Mouse (Mus musculus) spleen, adult 2 months (tissue): ENCODE data around the gene Ostf1. TPM values are rescaled to one million over a fixed set of nuclear protein-coding genes. Genes with fewer than 3 reads are reported as not detected.

Source experiments
- DNase-seq, 2 experiments: peaks; one replicate each; pipeline versions ENCODE4 v3.0.0 to v3.0.0-alpha.2; 2012 to 2021; ENCODE audit warnings: low spot score in 2 of 2, low read depth in 1 of 2
- H3K27ac ChIP-seq: fragments of 200-500 bp; 2 replicates; pipeline ENCODE4 v1.5.1; 2012; ENCODE audit warnings: low read length, inconsistent platforms; ENCODE audit not compliant: insufficient read depth
- H3K27me3 ChIP-seq: fragments of 200-500 bp; 2 replicates; pipeline ENCODE4 v1.6.1; 2012; ENCODE audit warnings: mild to moderate bottlenecking, moderate library complexity, low read length, inconsistent platforms; ENCODE audit not compliant: control insufficient read depth, insufficient read depth
- H3K36me3 ChIP-seq: fragments of 200-500 bp; 2 replicates; pipeline ENCODE4 v1.6.1; 2012; ENCODE audit warnings: mild to moderate bottlenecking, low read length, inconsistent platforms; ENCODE audit not compliant: control insufficient read depth, insufficient read depth
- H3K4me1 ChIP-seq: fragments of 200-500 bp; 2 replicates; pipeline ENCODE4 v1.6.1; 2011; ENCODE audit warnings: inconsistent platforms; ENCODE audit not compliant: control insufficient read depth, insufficient read depth, insufficient read length
- H3K4me3 ChIP-seq: fragments of 200-500 bp; 2 replicates; pipeline ENCODE4 v1.5.1; 2011; ENCODE audit warnings: mild to moderate bottlenecking, inconsistent platforms; ENCODE audit not compliant: insufficient read depth, insufficient read length; ENCODE audit errors: extremely low read depth
- CTCF ChIP-seq: fragments of 200-500 bp; IDR thresholded peaks from 2 replicates; pipeline ENCODE4 v1.5.1; 2011; ENCODE audit warnings: mild to moderate bottlenecking, inconsistent platforms; ENCODE audit not compliant: insufficient read depth, insufficient read length, insufficient replicate concordance; ENCODE audit errors: extremely low read depth
- POLR2A ChIP-seq: fragments of 200-500 bp; IDR thresholded peaks from 2 replicates; pipeline ENCODE4 v1.6.1; 2011; ENCODE audit warnings: low read depth, low read length, inconsistent platforms
- WGBS: fragments of 180-500 bp; shearing (Covaris S2); methylation state at CpG from one replicate; pipeline ENCODE4 v1.1.7; 2018; 5-methylcytosine and 5-hydroxymethylcytosine counted together
- polyA plus RNA-seq: library from polyadenylated mRNA; depleted of rRNA; stranded (reverse); fragments of >200 nt; gene quantifications from 2 replicates; pipeline ENCODE4 v1.2.3, GENCODE M21; 2012

The Ostf1 gene
- polyA plus RNA-seq, 1 experiment: 69.7 TPM

DNA sequence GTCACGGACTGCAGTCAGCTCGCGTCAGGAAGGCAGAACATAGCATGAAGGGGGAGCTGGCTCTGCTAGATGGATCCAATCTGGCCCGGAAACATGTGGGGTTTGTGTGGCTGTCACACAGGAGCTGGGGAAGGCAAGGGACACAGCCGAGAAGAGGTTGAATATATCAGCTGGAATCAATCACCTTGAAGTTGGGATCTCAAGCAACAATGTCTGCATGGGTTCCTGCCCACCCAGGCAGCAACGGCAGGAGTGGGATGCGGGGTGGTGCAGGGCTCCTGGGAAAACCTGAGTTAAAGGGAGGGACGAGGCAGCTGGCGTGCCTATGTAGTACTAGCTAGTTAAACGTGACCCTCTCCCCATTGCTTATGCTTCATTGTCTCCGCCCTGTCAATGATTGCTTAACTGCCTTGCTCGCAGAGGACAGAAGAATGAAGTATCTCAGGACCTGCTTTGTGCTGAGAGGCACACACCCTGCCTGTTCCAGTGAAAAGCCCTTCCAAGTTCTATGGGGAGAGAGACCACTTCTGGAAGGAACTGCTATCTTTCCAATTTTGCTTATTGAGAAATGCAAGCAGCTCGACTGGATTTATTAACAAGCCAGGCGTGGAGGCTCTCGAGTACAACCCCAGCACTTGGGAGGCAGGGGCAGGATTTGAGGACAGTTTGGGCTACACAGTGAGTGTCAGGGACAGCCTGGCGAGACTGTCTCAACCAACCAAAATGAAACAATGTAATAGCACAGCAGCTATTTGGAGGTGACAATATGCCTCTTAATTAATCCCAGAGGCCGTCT, 53.2 kb downstream of the Ostf1 start:
- peaks cover 3% of the 10 kb centered on the region; the same call in 1 of the 2 replicates for H3K36me3 ChIP-seq
- DNase-seq: no peak
- WGBS: 83% methylated on average over 17 of the region's 17 CpGs
- TF ChIP-seq POLR2A (no peak), CTCF (no peak)
- no peaks in the 10 kb centered on the region for H3K27me3 ChIP-seq
- no peaks in the 10 kb centered on the region; the same call in 1 of the 2 replicates for H3K4me1 ChIP-seq
- no peak overlapping the region for H3K4me3 ChIP-seq
- H3K27ac ChIP-seq: no peak overlapping the region

DNA sequence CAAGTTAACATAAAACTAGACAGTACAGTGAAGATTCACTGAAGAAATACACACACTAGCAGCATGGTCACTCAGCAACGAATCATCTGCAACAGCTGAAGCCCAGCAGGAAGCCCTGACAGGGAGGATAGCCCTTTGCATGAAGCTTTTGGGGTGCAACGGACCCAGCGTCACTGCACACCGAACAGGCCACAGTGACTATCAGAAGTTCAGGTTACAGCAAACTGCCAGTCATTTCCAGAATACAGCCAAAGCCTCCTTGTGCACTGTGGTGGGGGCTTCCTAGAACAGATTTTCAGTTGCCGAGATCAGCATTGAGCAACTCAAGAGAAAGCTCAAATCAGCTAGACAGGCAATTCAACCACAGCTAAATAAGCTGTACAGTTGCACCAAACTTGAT, 54.3 kb downstream of the Ostf1 start:
- Histone ChIP-seq H3K4me1 (no peaks in the 10 kb centered on the region), H3K36me3 (peaks cover 3% of the 10 kb centered on the region; the same call in 1 of the 2 replicates), H3K27ac (no peak overlapping the region), H3K4me3 (no peak overlapping the region), H3K27me3 (no peaks in the 10 kb centered on the region)
- WGBS: 84% methylated on average over 5 of the region's 5 CpGs
- no peak for DNase-seq
- no peak for TF ChIP-seq CTCF
- no peak for TF ChIP-seq POLR2A

DNA sequence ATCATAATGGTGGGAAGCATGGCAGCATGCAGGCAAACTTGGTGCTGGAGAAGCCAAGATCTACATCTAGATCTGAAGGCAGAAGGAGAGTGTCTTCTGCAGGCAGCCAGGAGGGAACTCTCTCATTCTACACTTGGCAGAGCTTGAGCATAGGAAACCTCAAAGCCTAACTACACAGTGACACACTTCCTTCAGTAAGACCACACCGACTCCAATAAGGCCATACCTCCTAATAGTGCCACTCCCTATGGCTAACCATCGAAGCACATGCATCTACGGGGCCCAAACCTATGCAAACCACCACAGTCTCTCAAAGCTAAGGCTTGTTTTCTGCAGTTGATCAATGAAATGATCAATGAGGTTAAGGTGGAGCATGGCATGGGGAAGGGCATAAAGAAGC, 55.7 kb downstream of the Ostf1 start:
- H3K27ac ChIP-seq: no peak overlapping the region
- H3K27me3 ChIP-seq: no peaks in the 10 kb centered on the region
- no peak for DNase-seq
- H3K4me1 ChIP-seq: no peaks in the 10 kb centered on the region
- H3K36me3 ChIP-seq: no peaks in the 10 kb centered on the region
- TF ChIP-seq CTCF (no peak), POLR2A (no peak)
- H3K4me3 ChIP-seq: no peak overlapping the region
- 36% methylated on average over 3 of the region's 3 CpGs for WGBS

GRCm38 (mm10) chr19:18573907-18574306, 57.7 kb downstream of the Ostf1 start:
- no peak for DNase-seq
- Histone ChIP-seq H3K27ac (no peak overlapping the region), H3K36me3 (no peaks in the 10 kb centered on the region), H3K4me3 (no peak overlapping the region), H3K27me3 (no peaks in the 10 kb centered on the region), H3K4me1 (no peaks in the 10 kb centered on the region)
- 79% methylated on average over 5 of the region's 5 CpGs for WGBS
- no peak for TF ChIP-seq CTCF
- no peak for TF ChIP-seq POLR2A

DNA sequence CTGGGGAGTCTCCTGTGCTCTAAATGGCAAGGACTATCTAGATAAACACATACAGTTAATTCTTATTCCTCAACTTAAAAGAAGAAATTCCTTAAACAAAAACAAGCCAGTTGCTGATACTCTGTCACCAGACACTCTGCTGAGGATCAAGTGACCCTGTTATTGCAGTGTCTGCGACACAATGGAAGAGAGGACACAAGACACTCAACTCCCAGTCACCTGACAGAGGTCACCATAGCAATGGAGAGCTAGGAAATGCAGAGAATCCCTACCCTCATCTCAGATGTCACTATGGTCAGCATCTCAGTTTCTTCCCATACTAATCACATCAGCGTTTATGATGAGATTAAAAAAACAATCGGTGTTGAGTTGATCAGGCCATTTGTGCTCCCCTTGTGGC, 58.2 kb downstream of the Ostf1 start:
- 91% methylated on average over 3 of the region's 3 CpGs for WGBS
- H3K27ac ChIP-seq: no peak overlapping the region
- H3K36me3 ChIP-seq: no peaks in the 10 kb centered on the region
- no peak overlapping the region for H3K4me3 ChIP-seq
- H3K4me1 ChIP-seq: no peaks in the 10 kb centered on the region
- no peak for TF ChIP-seq CTCF
- TF ChIP-seq POLR2A: no peak
- no peaks in the 10 kb centered on the region for H3K27me3 ChIP-seq
- DNase-seq: no peak

DNA sequence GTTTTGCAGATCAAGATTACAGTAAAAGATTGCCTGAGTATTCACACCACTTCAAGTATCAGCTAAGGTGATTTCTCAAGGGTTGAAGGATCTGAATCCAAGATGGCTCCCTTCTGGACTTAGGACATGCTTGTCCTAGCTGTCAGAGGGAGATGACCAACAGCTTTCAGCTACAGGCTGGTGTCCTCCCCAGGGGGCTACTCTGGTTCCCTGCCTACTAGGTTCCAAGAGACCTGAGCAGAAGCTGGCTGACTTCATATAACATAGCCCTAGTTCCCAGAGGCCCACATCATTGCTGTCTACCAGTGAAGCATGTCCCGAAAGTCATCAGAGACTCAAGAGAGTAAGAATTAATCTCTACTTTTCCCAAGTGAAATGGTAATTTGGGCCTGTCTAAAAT, 62.1 kb downstream of the Ostf1 start:
- Histone ChIP-seq H3K4me1 (no peaks in the 10 kb centered on the region; the same call in 1 of the 2 replicates), H3K36me3 (no peaks in the 10 kb centered on the region), H3K27me3 (no peaks in the 10 kb centered on the region), H3K4me3 (no peak overlapping the region), H3K27ac (no peak overlapping the region)
- DNase-seq: no peak
- WGBS: 94% methylated on average over 1 of the region's 1 CpGs
- TF ChIP-seq POLR2A: no peak
- TF ChIP-seq CTCF: no peak

DNA sequence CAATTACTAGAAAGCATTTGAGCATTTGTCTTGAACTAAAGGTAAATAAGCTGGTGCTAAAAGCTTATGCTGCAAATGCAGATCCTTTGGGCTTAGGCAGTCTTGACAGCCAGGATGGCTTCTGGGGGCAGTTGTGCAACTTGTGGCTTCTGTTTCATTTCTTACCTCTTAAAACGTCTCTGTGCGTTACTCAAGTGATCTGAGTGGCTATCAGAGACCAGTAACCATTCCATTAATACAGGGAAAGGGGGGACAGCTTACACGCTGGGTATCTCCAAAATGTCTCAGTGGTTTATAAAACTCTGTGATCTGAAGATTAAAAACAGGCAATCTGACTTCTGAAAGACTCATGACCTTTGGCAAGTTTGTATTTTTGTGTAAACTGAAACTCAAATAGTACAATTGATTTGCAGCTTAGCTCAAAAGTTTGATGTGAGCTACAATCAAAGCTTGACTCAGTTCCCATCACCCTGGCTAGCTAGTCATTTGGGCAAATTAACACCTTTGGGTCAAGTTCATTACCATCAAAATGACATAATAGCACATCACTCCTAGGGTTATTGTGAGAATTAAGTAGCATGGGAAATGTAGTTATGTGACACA, 62.7 kb downstream of the Ostf1 start:
- DNase-seq: no peak
- no peak for TF ChIP-seq CTCF
- Histone ChIP-seq H3K36me3 (no peaks in the 10 kb centered on the region), H3K27ac (no peak overlapping the region), H3K4me1 (no peaks in the 10 kb centered on the region; the same call in 1 of the 2 replicates), H3K27me3 (no peaks in the 10 kb centered on the region), H3K4me3 (no peak overlapping the region)
- 74% methylated on average over 3 of the region's 3 CpGs for WGBS
